In the genomic region with DNA sequence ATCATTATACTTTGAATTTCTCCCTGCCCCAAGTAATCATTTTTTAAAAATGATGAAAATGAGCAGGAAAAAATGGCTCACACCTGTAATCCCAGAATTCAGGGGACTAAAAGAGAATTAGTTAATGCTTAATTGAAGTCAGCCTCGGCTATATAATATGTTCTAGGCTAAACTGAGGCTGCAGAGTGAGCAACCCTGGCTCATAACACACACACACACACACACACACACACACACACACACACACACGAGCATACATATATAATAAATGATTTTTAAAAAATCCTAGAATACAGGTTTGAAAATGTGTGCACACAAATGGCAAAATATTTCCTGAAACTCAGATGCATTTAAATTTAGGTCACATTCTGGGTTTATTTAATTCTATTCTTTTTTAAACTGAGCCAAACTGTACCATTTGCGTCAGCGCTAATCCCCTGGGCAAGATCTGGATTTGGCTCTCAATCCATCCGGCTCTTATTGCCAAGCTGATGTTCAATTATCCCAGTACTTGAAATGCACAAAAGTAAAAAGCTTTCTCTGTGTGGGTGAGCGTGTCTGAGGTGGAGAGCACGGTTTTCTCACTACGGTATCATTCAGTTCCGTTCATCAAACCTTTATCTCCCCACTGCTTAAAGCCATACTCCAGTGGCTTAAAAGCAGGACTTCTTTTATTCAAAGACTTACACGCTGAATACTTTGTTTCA, we compare ENCODE assay signal across 12 mouse cellular contexts. TPM values are rescaled to one million over a fixed set of nuclear protein-coding genes. Genes with fewer than 3 reads are reported as not detected.
DNase-seq lines count a peak whose midpoint lies in the region; ATAC-seq lines count a peak whose summit lies in the region.
"Had no signal": no experiment of that assay in that cellular context is flagged by ENCODE, and none has a peak within 500 bp of the region (broad histone marks: within the 10 kb centered on the region; RNA-seq: fewer than 3 reads in every experiment).

No protein-coding gene starts in this region.

- H3K9ac ChIP-seq in forebrain, embryonic 16.5 days (replicated peaks; ENCODE audit: low read depth, low read length), result no peak overlapping the region
- H3K9ac ChIP-seq in neural tube, embryonic 14.5 days (replicated peaks; ENCODE audit: low read depth, low read length), result no peak overlapping the region

- H3K4me1 ChIP-seq in forebrain, embryonic 16.5 days (replicated peaks; ENCODE audit: control insufficient read depth, insufficient read depth, low read length), result 0 out of 2 replicates have a peak, but pooled peaks cover 4% of the 10 kb centered on the region
- no peaks in the 10 kb centered on the region for H3K4me1 ChIP-seq in neural tube, embryonic 14.5 days (ENCODE audit: control insufficient read depth, insufficient read depth, low read length)

- H3K36me3 ChIP-seq in forebrain, embryonic 16.5 days (ENCODE audit: control insufficient read depth, insufficient read depth), result no peaks in the 10 kb centered on the region
- H3K36me3 ChIP-seq in neural tube, embryonic 14.5 days (ENCODE audit: control insufficient read depth, insufficient read depth, low read length), result no peaks in the 10 kb centered on the region

- no peaks in the 10 kb centered on the region for H3K27me3 ChIP-seq in forebrain, embryonic 16.5 days (replicated peaks; ENCODE audit: control insufficient read depth, insufficient read depth, low read length)
- H3K27me3 ChIP-seq in neural tube, embryonic 14.5 days (ENCODE audit: control insufficient read depth, insufficient read depth, low read length), result no peaks in the 10 kb centered on the region

- H3K9me3 ChIP-seq in forebrain, embryonic 16.5 days (ENCODE audit: control insufficient read depth, low read length), result no peaks in the 10 kb centered on the region
- no peaks in the 10 kb centered on the region for H3K9me3 ChIP-seq in neural tube, embryonic 14.5 days (ENCODE audit: control insufficient read depth, low read length)

- H3K4me3 ChIP-seq in forebrain, embryonic 16.5 days (replicated peaks; ENCODE audit: low read length), result no peak overlapping the region
- no peak overlapping the region for H3K4me3 ChIP-seq in neural tube, embryonic 14.5 days (ENCODE audit: low read depth, low read length)
- H3K4me3 ChIP-seq: left cerebral cortex, adult 2 months had no signal

- ATAC-seq in forebrain, embryonic 16.5 days, result peak; percentile 93
- peak; percentile 68 for ATAC-seq in neural tube, embryonic 14.5 days (ENCODE audit: low read depth)
- ATAC-seq: intestine, embryonic 16.5 days had no signal

- H3K27ac ChIP-seq in forebrain, embryonic 16.5 days (ENCODE audit: low read length), result no peak overlapping the region; the same call in 1 of the 2 replicates
- H3K27ac ChIP-seq in neural tube, embryonic 14.5 days (ENCODE audit: low read depth, low read length), result no peak overlapping the region
- H3K27ac ChIP-seq: left cerebral cortex, adult 2 months had no signal

- peak; percentile 5 to 62 for DNase-seq in frontal cortex, adult 2 months (ENCODE audit: extremely low spot score in 1 of 2, low spot score in 1 of 2)
- DNase-seq in frontal cortex, postnatal 14 days (ENCODE audit: low spot score in 2 of 2), result no peak
- DNase-seq in left cerebral cortex, adult 18-20 months (ENCODE audit: low spot score in 2 of 2), result peak; percentile 9 to 10
- DNase-seq in left cerebral cortex, adult 8-10 months (ENCODE audit: low spot score in 2 of 2), result no peak
- no peak for DNase-seq in spleen, adult 12 weeks (ENCODE audit: low spot score)
- DNase-seq in B cell, adult 2 months, result no peak
- DNase-seq: thymus, adult 18-20 months had no signal

- WGBS in forebrain, embryonic 16.5 days, result 12% methylated on average over 10 of the region's 10 CpGs
- 43% methylated on average over 10 of the region's 10 CpGs for WGBS in neural tube, embryonic 14.5 days

- H3K4me2 ChIP-seq in forebrain, embryonic 16.5 days (ENCODE audit: low read length), result peak overlapping the region; percentile 11; the same call in 1 of the 2 replicates
- H3K4me2 ChIP-seq in neural tube, embryonic 14.5 days (ENCODE audit: low read depth, low read length), result peak overlapping the region; percentile 6; the same call in 1 of the 2 replicates

RNA-seq across cellular contexts. Expression of a gene that starts 43.8 kb away (rescaled TPM):
- polyA plus RNA-seq in frontal cortex, adult 2 months (2012; rRNA removed), result 48.3 and 60.5 TPM in 2 replicates
- 10 to 100 TPM; 45.9 to 49.7 TPM for total RNA-seq in left cerebral cortex, adult 18-20 months (2021)
- total RNA-seq in left cerebral cortex, adult 8-10 months (2022), result 10 to 100 TPM; 34.5 to 52.4 (median 44.3) TPM
- 20.5 and 28.7 TPM in 2 replicates for polyA plus RNA-seq in forebrain, embryonic 16.5 days (2015; fragmentation: Nextera tagmentation; extraction: Ambion mirVana)
- 9.2 and 10.4 TPM in 2 replicates for polyA plus RNA-seq in neural tube, embryonic 14.5 days (2014; fragmentation: Nextera tagmentation; extraction: Ambion mirVana)
- polyA plus RNA-seq: liver, embryonic 16.5 days had no signal

Comparison
In these comparisons a context has a peak if more than half of its experiments do, and no peak if none do; other contexts are left out.
1. DNase-seq: peak in frontal cortex, adult 2 months (2 of 2) and left cerebral cortex, adult 18-20 months (2 of 2); none in frontal cortex, postnatal 14 days (0 of 2), left cerebral cortex, adult 8-10 months (0 of 2), spleen, adult 12 weeks (single experiment) and B cell, adult 2 months (0 of 2).